9 mouse cellular contexts compared by ENCODE assay signal in the genomic region with DNA sequence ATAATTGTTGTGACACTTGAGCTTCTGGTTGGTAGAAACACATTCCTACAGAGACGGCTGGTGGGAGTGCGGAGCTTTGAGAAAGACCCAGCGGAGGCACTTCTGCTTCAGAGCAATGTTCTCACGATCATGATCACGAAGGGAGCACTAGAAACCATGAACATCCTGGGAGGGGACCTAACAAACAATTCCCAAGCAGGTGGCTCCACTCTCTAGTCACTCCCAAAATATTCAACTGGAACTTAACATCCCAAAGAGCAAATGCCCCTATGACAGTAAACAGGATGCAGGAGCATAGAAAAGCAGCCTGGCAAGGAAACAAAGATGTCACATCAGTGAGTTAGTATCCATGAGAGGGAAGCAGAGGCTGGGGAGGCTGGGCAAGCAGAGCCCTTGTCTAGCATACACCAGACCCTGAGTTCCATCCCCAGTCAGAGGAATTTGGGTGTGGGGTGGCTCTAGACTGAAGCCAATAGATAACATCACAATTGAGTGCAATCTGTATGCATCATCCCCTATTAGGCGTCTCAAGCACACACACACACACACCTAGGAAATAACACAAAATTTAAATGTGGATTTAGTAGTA. TPM values are rescaled to one million over a fixed set of nuclear protein-coding genes. Genes with fewer than 3 reads are reported as not detected.
A peak's percentile ranks its signal among the peaks of the same experiment; 100 is the strongest.
DNase-seq lines count a peak whose midpoint lies in the region; ATAC-seq and TF ChIP-seq lines count a peak whose summit lies in the region.
"Had no signal": no experiment of that assay in that cellular context is flagged by ENCODE, and none has a peak within 500 bp of the region (broad histone marks: within the 10 kb centered on the region; RNA-seq: fewer than 3 reads in every experiment).

No protein-coding gene starts in this region.

- no peak overlapping the region for H3K4me3 ChIP-seq in kidney, embryonic 16.5 days (ENCODE audit: low read length)
- H3K4me3 ChIP-seq in hindbrain, embryonic 12.5 days, result no peak overlapping the region
- no peak overlapping the region for H3K4me3 ChIP-seq in lung, adult 2 months (replicated peaks; ENCODE audit: extremely low read depth, low read depth, low read length)
- H3K4me3 ChIP-seq: embryonic facial prominence, embryonic 12.5 days had no signal

- TF ChIP-seq CTCF in lung, adult 2 months (IDR thresholded peaks at IDR 0.05; ENCODE audit: insufficient read depth, low read length), result no peak

- H3K4me2 ChIP-seq in kidney, embryonic 16.5 days (replicated peaks; ENCODE audit: low read depth, low read length), result no peak overlapping the region
- H3K4me2 ChIP-seq in hindbrain, embryonic 12.5 days (replicated peaks), result no peak overlapping the region
- H3K4me2 ChIP-seq: embryonic facial prominence, embryonic 12.5 days had no signal

- no peak overlapping the region for H3K9ac ChIP-seq in kidney, embryonic 16.5 days (replicated peaks; ENCODE audit: low read length)
- H3K9ac ChIP-seq in hindbrain, embryonic 12.5 days, result no peak overlapping the region
- H3K9ac ChIP-seq: embryonic facial prominence, embryonic 12.5 days had no signal

- no peak for ATAC-seq in kidney, embryonic 16.5 days (ENCODE audit: low FRiP score, low TSS enrichment)
- ATAC-seq in hindbrain, embryonic 12.5 days (ENCODE audit: low FRiP score), result no peak

- H3K9me3 ChIP-seq in kidney, embryonic 16.5 days (ENCODE audit: low read length), result no peaks in the 10 kb centered on the region
- H3K9me3 ChIP-seq in hindbrain, embryonic 12.5 days (replicated peaks), result no peaks in the 10 kb centered on the region
- H3K9me3 ChIP-seq: embryonic facial prominence, embryonic 12.5 days had no signal

- peak; percentile 13 for DNase-seq in kidney, adult 11 months
- DNase-seq in brain, adult 2 months (ENCODE audit: low read depth, low spot score), result peak; percentile 24
- peak; percentile 5 for DNase-seq in lung, adult 2 months
- no peak for DNase-seq in spleen, postnatal 10 days (ENCODE audit: low spot score in 2 of 2)
- no peak for DNase-seq in gastrocnemius, adult 18-20 months (ENCODE audit: low spot score)
- no peak for DNase-seq in cerebellum, adult 18-20 months

- no peak overlapping the region for H3K27ac ChIP-seq in kidney, embryonic 16.5 days (ENCODE audit: low read length)
- 0 out of 2 replicates have a peak overlapping the region, but pooled peaks have one; percentile 12 for H3K27ac ChIP-seq in hindbrain, embryonic 12.5 days
- H3K27ac ChIP-seq: embryonic facial prominence, embryonic 12.5 days had no signal

- WGBS in kidney, embryonic 16.5 days, result 51% methylated on average over 6 of the region's 6 CpGs
- 81% methylated on average over 6 of the region's 6 CpGs for WGBS in hindbrain, embryonic 12.5 days
- WGBS in lung, adult 2 months, result 37% methylated on average over 6 of the region's 6 CpGs

- no peaks in the 10 kb centered on the region for H3K27me3 ChIP-seq in kidney, embryonic 16.5 days (ENCODE audit: insufficient read depth, low read length)
- H3K27me3 ChIP-seq in hindbrain, embryonic 12.5 days, result no peaks in the 10 kb centered on the region
- H3K27me3 ChIP-seq: embryonic facial prominence, embryonic 12.5 days had no signal

- peaks cover 4% of the 10 kb centered on the region; the same call in 1 of the 2 replicates for H3K4me1 ChIP-seq in kidney, embryonic 16.5 days (ENCODE audit: insufficient read depth, low read length)
- 0 out of 2 replicates have a peak, but pooled peaks cover 2% of the 10 kb centered on the region for H3K4me1 ChIP-seq in hindbrain, embryonic 12.5 days
- peaks cover 2% of the 10 kb centered on the region; the same call in 1 of the 2 replicates for H3K4me1 ChIP-seq in lung, adult 2 months (ENCODE audit: control insufficient read depth, insufficient read depth, low read length)

- H3K36me3 ChIP-seq in kidney, embryonic 16.5 days (ENCODE audit: insufficient read depth, low read length), result no peaks in the 10 kb centered on the region
- H3K36me3 ChIP-seq in hindbrain, embryonic 12.5 days, result no peaks in the 10 kb centered on the region
- H3K36me3 ChIP-seq: embryonic facial prominence, embryonic 12.5 days had no signal

- no peak for TF ChIP-seq POLR2A in lung, adult 2 months (IDR thresholded peaks at IDR 0.05; ENCODE audit: borderline replicate concordance, extremely low read depth, low read depth, low read length)

RNA-seq across cellular contexts. Expression of a gene that starts 54.5 kb away (rescaled TPM):
- polyA plus RNA-seq in kidney, embryonic 16.5 days (2015; fragmentation: Nextera tagmentation; extraction: Ambion mirVana), result 5.2 and 6.3 TPM in 2 replicates
- polyA plus RNA-seq in hindbrain, embryonic 12.5 days (2016; fragmentation: Nextera tagmentation; extraction: Ambion mirVana), result 34.6 and 36.4 TPM in 2 replicates
- polyA plus RNA-seq in lung, adult 2 months (2012; rRNA removed), result 52.6 and 60.7 TPM in 2 replicates
- 1 to 10 TPM; 1.9 to 4.7 TPM for total RNA-seq in gastrocnemius, adult 18-20 months (2021)

Comparison
In these comparisons a context has a peak if more than half of its experiments do, and no peak if none do; other contexts are left out.
1. DNase-seq: peak in kidney, adult 11 months (single experiment), brain, adult 2 months (single experiment) and lung, adult 2 months (single experiment); none in spleen, postnatal 10 days (0 of 2), gastrocnemius, adult 18-20 months (single experiment) and cerebellum, adult 18-20 months (0 of 2).